Mouse (Mus musculus) midbrain, postnatal 0 days (tissue): Measurements from ENCODE around the gene Neil1. TPM values are rescaled to one million over a fixed set of nuclear protein-coding genes. Genes with fewer than 3 reads are reported as not detected.

ENCODE experiments used
- ATAC-seq: fragments of 200-750 bp; cut with Nextera tagmentation; 2 replicates; pipeline ENCODE4 v1.8.0; 2017; ENCODE audit warnings: moderate number of reproducible peaks, mild to moderate bottlenecking, moderate TSS enrichment, moderate library complexity; ENCODE audit not compliant: low FRiP score
- DNase-seq: peaks from one replicate; pipeline ENCODE4 v3.0.0-alpha.2; 2015; ENCODE audit warnings: low spot score
- H3K27ac ChIP-seq: fragments of 300-500 bp; sonication (generic); 2 replicates; pipeline ENCODE4 v1.5.1; 2014; ENCODE audit warnings: low read depth, mild to moderate bottlenecking, low read length, mixed read lengths
- H3K27me3 ChIP-seq: fragments of 300-500 bp; sonication (generic); 2 replicates; pipeline ENCODE4 v1.6.1; 2014; ENCODE audit warnings: low read length, control low read depth, mixed read lengths; ENCODE audit not compliant: insufficient read depth
- H3K36me3 ChIP-seq: fragments of 300-500 bp; sonication (generic); 2 replicates; pipeline ENCODE4 v1.6.1; 2014; ENCODE audit warnings: low read length, control low read depth, mixed read lengths; ENCODE audit not compliant: insufficient read depth
- H3K4me1 ChIP-seq: fragments of 300-500 bp; sonication (generic); 2 replicates; pipeline ENCODE4 v1.6.1; 2014; ENCODE audit warnings: mild to moderate bottlenecking, control low read depth, antibody characterized with exemption, low read length, mixed read lengths; ENCODE audit not compliant: insufficient read depth
- H3K4me2 ChIP-seq: fragments of 300-500 bp; sonication (generic); 2 replicates; pipeline ENCODE4 v1.6.1; 2014; ENCODE audit warnings: low read depth, mild to moderate bottlenecking, low read length, mixed read lengths; ENCODE audit not compliant: poor library complexity, severe bottlenecking
- H3K4me3 ChIP-seq: fragments of 300-500 bp; sonication (generic); 2 replicates; pipeline ENCODE4 v1.5.1; 2014; ENCODE audit warnings: low read depth, mild to moderate bottlenecking, low read length, moderate library complexity
- H3K9ac ChIP-seq: fragments of 300-500 bp; sonication (generic); replicated peaks from 2 replicates; pipeline ENCODE4 v1.6.1; 2014; ENCODE audit warnings: mild to moderate bottlenecking, low read length, moderate library complexity, mixed read lengths; ENCODE audit not compliant: poor library complexity, severe bottlenecking
- H3K9me3 ChIP-seq: fragments of 300-500 bp; sonication (generic); 2 replicates; pipeline ENCODE4 v1.6.1; 2016; ENCODE audit warnings: low read length, control low read depth
- CTCF ChIP-seq: IDR thresholded peaks from 2 replicates; pipeline ENCODE4 v1.5.1; 2016; ENCODE audit warnings: antibody characterized with exemption, mild to moderate bottlenecking
- WGBS: fragments of 180-500 bp; shearing (Covaris S2); extraction: QIAGEN DNeasy Blood & Tissue Kit; methylation state at CpG from one replicate; pipeline ENCODE4 v1.1.7; 2014; 5-methylcytosine and 5-hydroxymethylcytosine counted together
- polyA plus RNA-seq: library from polyadenylated mRNA; unstranded; fragments of >200 nt; fragmentation: Nextera tagmentation; extraction: Ambion mirVana; gene quantifications from 2 replicates; pipeline ENCODE4 v1.2.1, GENCODE M21; 2015
- total RNA-seq: library from RNA; depleted of rRNA; stranded (reverse); fragments of >200 nt; gene quantifications from 2 replicates; pipeline ENCODE4 v1.2.3, GENCODE M21; 2014; rRNA removed

Neil1 gene
- total and polyA plus RNA-seq, 2 experiments from 2014 or later: 6.1 to 6.2 TPM

GRCm38 (mm10) chr9:57137777-57138176, 10.3 kb downstream of the Neil1 start:
- peaks cover 74% of the 10 kb centered on the region for H3K36me3 ChIP-seq
- no peak for ATAC-seq
- WGBS: 91% methylated on average over 9 of the region's 9 CpGs

GRCm38 (mm10) chr9:57137246-57137645, 10.9 kb downstream of the Neil1 start:
- Histone ChIP-seq H3K4me2 (no peak overlapping the region), H3K4me1 (no peaks in the 10 kb centered on the region), H3K36me3 (peaks cover 72% of the 10 kb centered on the region)

More at GRCm38 (mm10) chr9:57137777-57138176, 10.3 kb downstream of the Neil1 start:
- Histone ChIP-seq H3K4me1 (no peaks in the 10 kb centered on the region), H3K9ac (no peak overlapping the region), H3K27ac (no peak overlapping the region), H3K4me3 (no peak overlapping the region), H3K27me3 (no peaks in the 10 kb centered on the region), H3K9me3 (no peaks in the 10 kb centered on the region), H3K4me2 (no peak overlapping the region)
- TF ChIP-seq CTCF: no peak
- DNase-seq: no peak

GRCm38 (mm10) chr9:57130577-57131433, 17.3 kb downstream of the Neil1 start, which contains the start of gene Man2c1:
Gene Man2c1, plus strand, starts transcription at chr9:57130690.
- Histone ChIP-seq H3K36me3 (peaks cover 24% of the 10 kb centered on the region), H3K9ac (peak within 1 kb of the TSS; percentile 83), H3K9me3 (no peaks in the 10 kb centered on the region), H3K27ac (peak within 1 kb of the TSS; percentile 95), H3K4me2 (peak within 1 kb of the TSS; percentile 82), H3K27me3 (no peaks in the 10 kb centered on the region), H3K4me1 (peaks cover 7% of the 10 kb centered on the region; the same call in 1 of the 2 replicates), H3K4me3 (peak within 1 kb of the TSS; percentile 88)
- peak; percentile 93 for ATAC-seq
- WGBS: under 1% methylated on average over 57 of the region's 58 CpGs
- DNase-seq: peak; percentile 97
- peak; percentile 87 for TF ChIP-seq CTCF

More at GRCm38 (mm10) chr9:57137246-57137645, 10.9 kb downstream of the Neil1 start:
- Histone ChIP-seq H3K27me3 (no peaks in the 10 kb centered on the region), H3K9ac (no peak overlapping the region), H3K4me3 (no peak overlapping the region), H3K9me3 (no peaks in the 10 kb centered on the region), H3K27ac (no peak overlapping the region)
- WGBS: 88% methylated on average over 6 of the region's 6 CpGs
- no peak for DNase-seq
- no peak for ATAC-seq
- no peak for TF ChIP-seq CTCF

- Histone ChIP-seq H3K27ac (no peak overlapping the region), H3K9ac (no peak overlapping the region), H3K4me3 (peak overlapping the region; percentile 88; the same call in 1 of the 2 replicates)
Measured at GRCm38 (mm10) chr9:57129641-57130040, 18.5 kb downstream of the Neil1 start.

GRCm38 (mm10) chr9:57117261-57117755, 30.8 kb downstream of the Neil1 start:
- Histone ChIP-seq H3K4me1 (no peaks in the 10 kb centered on the region), H3K9me3 (no peaks in the 10 kb centered on the region), H3K9ac (no peak overlapping the region), H3K27ac (no peak overlapping the region), H3K36me3 (peaks cover 53% of the 10 kb centered on the region), H3K27me3 (no peaks in the 10 kb centered on the region), H3K4me2 (no peak overlapping the region), H3K4me3 (no peak overlapping the region)
- WGBS: 86% methylated on average over 13 of the region's 13 CpGs
- ATAC-seq (no peak), DNase-seq (no peak)
- TF ChIP-seq CTCF: no peak

More at GRCm38 (mm10) chr9:57129641-57130040, 18.5 kb downstream of the Neil1 start:
- H3K27me3 ChIP-seq: no peaks in the 10 kb centered on the region
- no peak for DNase-seq
- no peak for TF ChIP-seq CTCF
- peaks cover 14% of the 10 kb centered on the region for H3K36me3 ChIP-seq
- H3K4me2 ChIP-seq: peak overlapping the region; percentile 82
- ATAC-seq: no peak
- H3K4me1 ChIP-seq: peaks cover 7% of the 10 kb centered on the region; the same call in 1 of the 2 replicates
- no peaks in the 10 kb centered on the region for H3K9me3 ChIP-seq

Other genes with a start within 250 kb of the Neil1 start
- 5.7 and 7.3 TPM in 2 replicates for gene Snx33, start 219.9 kb downstream of the Neil1 start, total RNA-seq
- gene Snx33, start 219.9 kb downstream of the Neil1 start, polyA plus RNA-seq: 1.6 and 1.7 TPM in 2 replicates
- 131 and 133 TPM in 2 replicates for gene Imp3, start 210.8 kb downstream of the Neil1 start, total RNA-seq
- 77.2 and 80.3 TPM in 2 replicates for gene Imp3, start 210.8 kb downstream of the Neil1 start, polyA plus RNA-seq
- gene Snupn, start 197.4 kb downstream of the Neil1 start, total RNA-seq: 12.7 and 16.9 TPM in 2 replicates
- 20.5 and 21.6 TPM in 2 replicates for gene Snupn, start 197.4 kb downstream of the Neil1 start, polyA plus RNA-seq
- 44.4 and 52.2 TPM in 2 replicates for gene Ptpn9, start 153.4 kb downstream of the Neil1 start, total RNA-seq
- 20.5 and 21.5 TPM in 2 replicates for gene Ptpn9, start 153.4 kb downstream of the Neil1 start, polyA plus RNA-seq
- gene Sin3a, start 76.3 kb downstream of the Neil1 start, total RNA-seq: 46.7 and 85.7 TPM in 2 replicates
- 13.4 and 14.6 TPM in 2 replicates for gene Sin3a, start 76.3 kb downstream of the Neil1 start, polyA plus RNA-seq
- gene Man2c1, start 17.6 kb downstream of the Neil1 start, total RNA-seq: 161 and 186 TPM in 2 replicates
- 69.9 and 79.3 TPM in 2 replicates for gene Man2c1, start 17.6 kb downstream of the Neil1 start, polyA plus RNA-seq
- gene Commd4, start 10.0 kb upstream of the Neil1 start, total RNA-seq: 56.9 and 72.8 TPM in 2 replicates
- gene Commd4, start 10.0 kb upstream of the Neil1 start, polyA plus RNA-seq: 184 and 201 TPM in 2 replicates
- not detected in 2 replicates for gene Trcg1, start 88.3 kb upstream of the Neil1 start, total RNA-seq
- gene Trcg1, start 88.3 kb upstream of the Neil1 start, polyA plus RNA-seq: not detected in 2 replicates
- gene 1700017B05Rik, start 114.3 kb upstream of the Neil1 start, total RNA-seq: 10.9 and 13.0 TPM in 2 replicates
- gene 1700017B05Rik, start 114.3 kb upstream of the Neil1 start, polyA plus RNA-seq: 4.5 and 5.0 TPM in 2 replicates